In genomic region chr12:110935983-110936620, GRCm38 (mm10) we compare ENCODE assay signal across 8 mouse cellular contexts. TPM values are rescaled to one million over a fixed set of nuclear protein-coding genes. Genes with fewer than 3 reads are reported as not detected.
DNase-seq lines count a peak whose midpoint lies in the region; ATAC-seq lines count a peak whose summit lies in the region.

No protein-coding gene starts in this region.

- H3K36me3 ChIP-seq in hindbrain, embryonic 13.5 days: peaks cover 65% of the 10 kb centered on the region

- peak; percentile 83 for ATAC-seq in hindbrain, embryonic 13.5 days (ENCODE audit: low FRiP score)

- H3K4me1 ChIP-seq in hindbrain, embryonic 13.5 days (replicated peaks): no peaks in the 10 kb centered on the region

- H3K27ac ChIP-seq in hindbrain, embryonic 13.5 days: no peak overlapping the region

- H3K4me2 ChIP-seq in hindbrain, embryonic 13.5 days: no peak overlapping the region

- H3K9ac ChIP-seq in hindbrain, embryonic 13.5 days: 0 out of 2 replicates have a peak overlapping the region, but pooled peaks have one; percentile 5

- H3K4me3 ChIP-seq in hindbrain, embryonic 13.5 days: no peak overlapping the region

- 59% methylated on average over 9 of the region's 9 CpGs for WGBS in hindbrain, embryonic 13.5 days

- no peaks in the 10 kb centered on the region for H3K27me3 ChIP-seq in hindbrain, embryonic 13.5 days

- H3K9me3 ChIP-seq in hindbrain, embryonic 13.5 days: no peaks in the 10 kb centered on the region

- peak; percentile 21 for DNase-seq in T-cell, adult 2 months (ENCODE audit: low spot score)
- DNase-seq in cerebellum, postnatal 14 days: peak; percentile 95 to 96
- DNase-seq in frontal cortex, postnatal 25 days (ENCODE audit: low spot score in 2 of 2): peak; percentile 61 to 77
- peak; percentile 82 to 89 for DNase-seq in layer of hippocampus, postnatal 14 days (ENCODE audit: low spot score in 2 of 2)
- peak; percentile 89 for DNase-seq in lung, postnatal 10 days
- peak; percentile 90 for DNase-seq in right cerebral cortex, adult 18-20 months
- DNase-seq in urinary bladder, adult 2 months (ENCODE audit: low spot score): peak; percentile 53

RNA-seq across cellular contexts. Expression of gene Ankrd9, which starts 42.7 kb away (rescaled TPM):
- 6.8 and 7.5 TPM in 2 replicates for polyA plus RNA-seq in hindbrain, embryonic 13.5 days (2015; fragmentation: Nextera tagmentation; extraction: Ambion mirVana)
- 10 to 100 TPM in 1 of 2 experiments, 1 to 10 TPM in 1; 9.6 to 10.1 TPM for total RNA-seq in layer of hippocampus, postnatal 14 days (2021)
- 25.1 and 28.9 TPM in 2 replicates for polyA plus RNA-seq in urinary bladder, adult 2 months (2012; rRNA removed)

RNA-seq across cellular contexts. Expression of gene Tecpr2, which starts 47.0 kb away (rescaled TPM):
- 6.4 and 7.3 TPM in 2 replicates for polyA plus RNA-seq in hindbrain, embryonic 13.5 days (2015; fragmentation: Nextera tagmentation; extraction: Ambion mirVana)
- total RNA-seq in layer of hippocampus, postnatal 14 days (2021): 10 to 100 TPM; 38.5 to 39.7 TPM
- 5.3 and 5.4 TPM in 2 replicates for polyA plus RNA-seq in urinary bladder, adult 2 months (2012; rRNA removed)

RNA-seq across cellular contexts. Expression of gene Cinp, which starts 47.2 kb away (rescaled TPM):
- 67.3 and 67.4 TPM in 2 replicates for polyA plus RNA-seq in hindbrain, embryonic 13.5 days (2015; fragmentation: Nextera tagmentation; extraction: Ambion mirVana)
- total RNA-seq in layer of hippocampus, postnatal 14 days (2021): 10 to 100 TPM; 83.3 to 87.3 TPM
- polyA plus RNA-seq in urinary bladder, adult 2 months (2012; rRNA removed): 49.9 and 61.5 TPM in 2 replicates

Comparison
In these comparisons a context has a peak if more than half of its experiments do, and no peak if none do; other contexts are left out.
1. DNase-seq: peak in every context shown above with its lines; median percentile 96 in cerebellum, postnatal 14 days; 90 in right cerebral cortex, adult 18-20 months; 89 in lung, postnatal 10 days; 86 in layer of hippocampus, postnatal 14 days; 69 in frontal cortex, postnatal 25 days; 53 in urinary bladder, adult 2 months; 21 in T-cell, adult 2 months.